Mouse (Mus musculus): Measurements from ENCODE around the gene A630089N07Rik. TPM values are rescaled to one million over a fixed set of nuclear protein-coding genes. Genes with fewer than 3 reads are reported as not detected.

The A630089N07Rik gene
- 6.1 TPM for polyA plus RNA-seq (2017; shearing (Covaris generic))

DNA sequence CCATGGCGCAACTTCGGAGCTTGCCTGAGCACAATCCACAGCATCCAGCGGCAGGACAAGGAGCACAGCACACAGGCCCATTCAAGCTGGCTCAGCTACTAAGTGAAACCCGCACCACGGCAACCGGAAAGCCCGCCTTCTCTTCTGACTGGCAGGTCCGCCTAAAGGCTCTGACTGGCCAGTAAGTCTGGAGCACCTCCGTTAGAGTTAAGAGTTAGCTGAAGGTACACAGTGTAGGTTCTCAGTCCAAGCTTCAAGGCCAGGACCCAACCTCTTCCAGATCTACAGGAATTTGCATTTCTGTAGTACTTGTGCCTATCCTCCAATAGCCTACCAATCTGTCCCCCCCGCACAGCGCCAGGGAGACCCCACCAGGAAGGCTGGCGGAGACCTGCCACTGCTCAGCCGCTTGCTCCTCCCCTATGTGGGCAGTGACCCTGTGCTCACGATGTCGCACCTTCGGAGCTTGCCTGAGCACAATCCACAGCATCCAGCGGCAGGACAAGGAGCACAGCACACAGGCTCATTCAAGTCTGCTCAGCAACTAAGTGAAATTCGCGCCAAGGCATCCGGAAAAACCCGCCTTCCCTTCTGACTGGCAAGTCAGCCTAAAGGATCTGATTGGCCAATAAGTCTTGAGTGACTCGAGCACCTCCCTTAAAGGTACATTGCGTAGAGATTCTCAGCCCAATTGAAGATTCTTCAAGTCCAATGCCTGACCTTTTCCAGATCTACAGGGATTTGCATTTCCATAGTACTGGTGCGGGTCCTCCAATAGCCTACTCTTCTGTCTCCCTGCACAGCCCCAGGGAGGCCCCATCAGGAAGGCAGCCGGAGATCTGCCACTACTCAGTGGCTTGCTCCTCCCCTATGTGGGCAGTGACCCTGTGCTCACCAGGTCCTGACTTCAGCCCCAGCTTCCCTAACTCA, at the start of gene A630089N07Rik:
Gene A630089N07Rik, minus strand, starts transcription at position 562 of the 930 bp plus-strand sequence.

GRCm38 (mm10) chr16:97996616-97997382, 85.5 kb downstream of the A630089N07Rik start, which contains the start of gene B230307C23Rik:
Gene B230307C23Rik, plus strand, starts transcription at chr16:97997315.

GRCm38 (mm10) chr16:97962151-97962948, 119.9 kb downstream of the A630089N07Rik start, which contains the start of the genes C2cd2 and Zbtb21:
Gene C2cd2, minus strand, starts transcription at chr16:97962598.
Gene Zbtb21, minus strand, starts transcription at chr16:97962622.

Other genes starting within 250 kb of the A630089N07Rik start
- gene Prdm15, start 230.6 kb downstream of the A630089N07Rik start, polyA plus RNA-seq (2017; shearing (Covaris generic)): 19.3 TPM
- 11.8 TPM for gene C2cd2, start 119.9 kb downstream of the A630089N07Rik start, polyA plus RNA-seq (2017; shearing (Covaris generic))
- gene Zbtb21, start 119.8 kb downstream of the A630089N07Rik start, polyA plus RNA-seq (2017; shearing (Covaris generic)): 96.3 TPM
- gene B230307C23Rik, start 85.1 kb downstream of the A630089N07Rik start, polyA plus RNA-seq (2017; shearing (Covaris generic)): 26.9 TPM

Data from effector memory CD4-positive, alpha-beta T cell, adult 5 months (primary cell).